Mouse (Mus musculus): Measurements from ENCODE around the gene Slit3.

- no peak for TF ChIP-seq POLR2A (IDR thresholded peaks at IDR 0.05; ENCODE audit: control insufficient read depth, extremely low read depth, insufficient read depth, low read length, poor library complexity)
- TF ChIP-seq CTCF (IDR thresholded peaks at IDR 0.05; ENCODE audit: borderline replicate concordance, control insufficient read depth, extremely low read depth, insufficient read depth, low read length, poor library complexity), result no peak
Measured at GRCm38 (mm10) chr11:35737262-35737661, 616.2 kb downstream of the Slit3 start.

Data from thymus, adult 2 months (tissue).